Mouse (Mus musculus): ENCODE data around the gene Zbtb2. TPM values are rescaled to one million over a fixed set of nuclear protein-coding genes. Genes with fewer than 3 reads are reported as not detected.

Gene Zbtb2
- polyA plus RNA-seq, 1 experiment = not detected

- peaks cover 12% of the 10 kb centered on the region for H3K4me1 ChIP-seq (ENCODE audit: control insufficient read depth, insufficient read depth, low read length)
- no peak overlapping the region for H3K27ac ChIP-seq (ENCODE audit: insufficient read depth, low read depth, low read length)
- H3K4me3 ChIP-seq (ENCODE audit: insufficient read depth, low read depth, low read length) = no peak overlapping the region
- 70% methylated on average over 8 of the region's 8 CpGs for WGBS
- no peak for TF ChIP-seq CTCF (IDR thresholded peaks at IDR 0.05; ENCODE audit: insufficient read depth, low read depth, low read length)
- no peak for TF ChIP-seq POLR2A (IDR thresholded peaks at IDR 0.05; ENCODE audit: insufficient read depth, low read depth, low read length)
These were observed 37.3 kb upstream of the Zbtb2 start for GRCm38 (mm10) chr10:4425245-4425644.

GRCm38 (mm10) chr10:4407191-4407590 is 19.3 kb upstream of the Zbtb2 start:
- no peaks in the 10 kb centered on the region for H3K4me1 ChIP-seq (ENCODE audit: control insufficient read depth, insufficient read depth, low read length)
- no peak overlapping the region for H3K4me3 ChIP-seq (ENCODE audit: insufficient read depth, low read depth, low read length)
- TF ChIP-seq POLR2A (IDR thresholded peaks at IDR 0.05; ENCODE audit: insufficient read depth, low read depth, low read length) (no peak), CTCF (IDR thresholded peaks at IDR 0.05; ENCODE audit: insufficient read depth, low read depth, low read length) (no peak)
- WGBS = 100% methylated on average over 1 of the region's 1 CpGs
- no peak overlapping the region for H3K27ac ChIP-seq (ENCODE audit: insufficient read depth, low read depth, low read length)

- no peak for TF ChIP-seq CTCF (IDR thresholded peaks at IDR 0.05; ENCODE audit: insufficient read depth, low read depth, low read length)
- no peak for TF ChIP-seq POLR2A (IDR thresholded peaks at IDR 0.05; ENCODE audit: insufficient read depth, low read depth, low read length)
- WGBS = 61% methylated on average over 5 of the region's 5 CpGs
- no peak overlapping the region for H3K27ac ChIP-seq (ENCODE audit: insufficient read depth, low read depth, low read length)
- H3K4me1 ChIP-seq (ENCODE audit: control insufficient read depth, insufficient read depth, low read length) = no peaks in the 10 kb centered on the region
- H3K4me3 ChIP-seq (ENCODE audit: insufficient read depth, low read depth, low read length) = no peak overlapping the region
These were observed 17.6 kb upstream of the Zbtb2 start for GRCm38 (mm10) chr10:4405511-4405910.

GRCm38 (mm10) chr10:4404895-4405491 is 17.1 kb upstream of the Zbtb2 start:
- TF ChIP-seq POLR2A (IDR thresholded peaks at IDR 0.05; ENCODE audit: insufficient read depth, low read depth, low read length) (no peak), CTCF (IDR thresholded peaks at IDR 0.05; ENCODE audit: insufficient read depth, low read depth, low read length) (no peak)
- WGBS = 55% methylated on average over 5 of the region's 5 CpGs
- no peak overlapping the region for H3K27ac ChIP-seq (ENCODE audit: insufficient read depth, low read depth, low read length)
- H3K4me1 ChIP-seq (ENCODE audit: control insufficient read depth, insufficient read depth, low read length) = no peaks in the 10 kb centered on the region
- no peak overlapping the region for H3K4me3 ChIP-seq (ENCODE audit: insufficient read depth, low read depth, low read length)

- WGBS = 85% methylated on average over 5 of the region's 5 CpGs
- no peak for TF ChIP-seq POLR2A (IDR thresholded peaks at IDR 0.05; ENCODE audit: insufficient read depth, low read depth, low read length)
- no peak for TF ChIP-seq CTCF (IDR thresholded peaks at IDR 0.05; ENCODE audit: insufficient read depth, low read depth, low read length)
- H3K27ac ChIP-seq (ENCODE audit: insufficient read depth, low read depth, low read length) = no peak overlapping the region
- H3K4me1 ChIP-seq (ENCODE audit: control insufficient read depth, insufficient read depth, low read length) = peaks cover 5% of the 10 kb centered on the region
- no peak overlapping the region for H3K4me3 ChIP-seq (ENCODE audit: insufficient read depth, low read depth, low read length)
These were observed 10.2 kb upstream of the Zbtb2 start for GRCm38 (mm10) chr10:4398058-4398457.

GRCm38 (mm10) chr10:4395321-4395720 is 7.4 kb upstream of the Zbtb2 start:
- H3K4me1 ChIP-seq (ENCODE audit: control insufficient read depth, insufficient read depth, low read length) = peaks cover 13% of the 10 kb centered on the region
- no peak for TF ChIP-seq CTCF (IDR thresholded peaks at IDR 0.05; ENCODE audit: insufficient read depth, low read depth, low read length)
- no peak for TF ChIP-seq POLR2A (IDR thresholded peaks at IDR 0.05; ENCODE audit: insufficient read depth, low read depth, low read length)
- H3K27ac ChIP-seq (ENCODE audit: insufficient read depth, low read depth, low read length) = no peak overlapping the region
- WGBS = 43% methylated on average over 3 of the region's 3 CpGs
- no peak overlapping the region for H3K4me3 ChIP-seq (ENCODE audit: insufficient read depth, low read depth, low read length)

GRCm38 (mm10) chr10:4391851-4392250 is 3.9 kb upstream of the Zbtb2 start:
- Histone ChIP-seq H3K4me1 (ENCODE audit: control insufficient read depth, insufficient read depth, low read length) (peaks cover 12% of the 10 kb centered on the region), H3K4me3 (ENCODE audit: insufficient read depth, low read depth, low read length) (no peak overlapping the region), H3K27ac (ENCODE audit: insufficient read depth, low read depth, low read length) (no peak overlapping the region)
- WGBS = 8% methylated on average over 6 of the region's 6 CpGs
- TF ChIP-seq POLR2A (IDR thresholded peaks at IDR 0.05; ENCODE audit: insufficient read depth, low read depth, low read length) (no peak), CTCF (IDR thresholded peaks at IDR 0.05; ENCODE audit: insufficient read depth, low read depth, low read length) (no peak)

GRCm38 (mm10) chr10:4391076-4391475 is 3.2 kb upstream of the Zbtb2 start:
- TF ChIP-seq CTCF (IDR thresholded peaks at IDR 0.05; ENCODE audit: insufficient read depth, low read depth, low read length) (no peak), POLR2A (IDR thresholded peaks at IDR 0.05; ENCODE audit: insufficient read depth, low read depth, low read length) (no peak)

GRCm38 (mm10) chr10:4390550-4390949 is 2.6 kb upstream of the Zbtb2 start:
- WGBS = 32% methylated on average over 2 of the region's 2 CpGs
- H3K4me1 ChIP-seq (ENCODE audit: control insufficient read depth, insufficient read depth, low read length) = peaks cover 12% of the 10 kb centered on the region
- TF ChIP-seq POLR2A (IDR thresholded peaks at IDR 0.05; ENCODE audit: insufficient read depth, low read depth, low read length) (no peak), CTCF (IDR thresholded peaks at IDR 0.05; ENCODE audit: insufficient read depth, low read depth, low read length) (no peak)
- no peak overlapping the region for H3K4me3 ChIP-seq (ENCODE audit: insufficient read depth, low read depth, low read length)
- no peak overlapping the region for H3K27ac ChIP-seq (ENCODE audit: insufficient read depth, low read depth, low read length)

More at GRCm38 (mm10) chr10:4391076-4391475, 3.2 kb upstream of the Zbtb2 start:
- Histone ChIP-seq H3K4me1 (ENCODE audit: control insufficient read depth, insufficient read depth, low read length) (peaks cover 12% of the 10 kb centered on the region), H3K27ac (ENCODE audit: insufficient read depth, low read depth, low read length) (no peak overlapping the region), H3K4me3 (ENCODE audit: insufficient read depth, low read depth, low read length) (no peak overlapping the region)
- 24% methylated on average over 5 of the region's 5 CpGs for WGBS

Measured in olfactory bulb, adult 2 months (tissue).